Mouse (Mus musculus) olfactory bulb, adult 2 months (tissue): Measurements from ENCODE around the gene Rgsl1. TPM values are rescaled to one million over a fixed set of nuclear protein-coding genes. Genes with fewer than 3 reads are reported as not detected.
"Not testable (repeated sequence)": the region's sequence is repeated elsewhere in the genome, so short reads cannot be mapped to it uniquely, and the experiment has no call there.

Source experiments
- H3K27ac ChIP-seq: fragments of 200-500 bp; 2 replicates; pipeline ENCODE4 v1.5.1; 2012; ENCODE audit warnings: low read depth, low read length; ENCODE audit not compliant: insufficient read depth
- H3K4me1 ChIP-seq: fragments of 200-500 bp; 2 replicates; pipeline ENCODE4 v1.6.1; 2012; ENCODE audit warnings: low read length; ENCODE audit not compliant: control insufficient read depth, insufficient read depth
- H3K4me3 ChIP-seq: fragments of 200-500 bp; 2 replicates; pipeline ENCODE4 v1.5.1; 2012; ENCODE audit warnings: mild to moderate bottlenecking, low read depth, low read length, moderate library complexity; ENCODE audit not compliant: insufficient read depth
- CTCF ChIP-seq: fragments of 200-500 bp; IDR thresholded peaks from 2 replicates; pipeline ENCODE4 v1.5.1; 2012; ENCODE audit warnings: low read depth, mild to moderate bottlenecking, low read length, moderate library complexity; ENCODE audit not compliant: insufficient read depth
- POLR2A ChIP-seq: fragments of 200-500 bp; IDR thresholded peaks from 2 replicates; pipeline ENCODE4 v1.6.1; 2012; ENCODE audit warnings: mild to moderate bottlenecking, low read depth, low read length, moderate library complexity; ENCODE audit not compliant: insufficient read depth
- WGBS: fragments of 180-500 bp; shearing (Covaris S2); methylation state at CpG from one replicate; pipeline ENCODE4 v1.1.7; 2018; 5-methylcytosine and 5-hydroxymethylcytosine counted together
- polyA plus RNA-seq: library from polyadenylated mRNA; stranded (reverse); fragments of >200 nt; gene quantifications from 2 replicates; pipeline ENCODE4 v1.2.4, GENCODE M21; 2012; ENCODE audit warnings: low replicate concordance; ENCODE audit not compliant: missing spikeins, insufficient read depth, insufficient read length

Gene Rgsl1
- not detected in 2 replicates for polyA plus RNA-seq

GRCm38 (mm10) chr1:153844042-153844441 is at the start of gene Rgsl1:
Gene Rgsl1 (minus strand): TSS chr1:153844142.
- WGBS: 97% methylated on average over 8 of the region's 8 CpGs
- Histone ChIP-seq H3K27ac (no peak within 1 kb of the TSS), H3K4me3 (no peak within 1 kb of the TSS), H3K4me1 (peaks cover 2% of the 10 kb centered on the region)
- TF ChIP-seq POLR2A: no peak
- no peak for TF ChIP-seq CTCF

GRCm38 (mm10) chr1:153891442-153891841 is 47.5 kb upstream of the Rgsl1 start, which contains the start of gene Teddm1a:
Gene Teddm1a (plus strand): TSS chr1:153891742.
- Histone ChIP-seq H3K4me1 (peaks cover 2% of the 10 kb centered on the region; the same call in 1 of the 2 replicates), H3K27ac (no peak within 1 kb of the TSS), H3K4me3 (no peak within 1 kb of the TSS)
- TF ChIP-seq CTCF: no peak
- no peak for TF ChIP-seq POLR2A
- 79% methylated on average over 4 of the region's 4 CpGs for WGBS

GRCm38 (mm10) chr1:153890121-153890520 is 46.2 kb upstream of the Rgsl1 start:
- H3K27ac ChIP-seq: no peak overlapping the region
- H3K4me1 ChIP-seq: peaks cover 6% of the 10 kb centered on the region; the same call in 1 of the 2 replicates
- no peak overlapping the region for H3K4me3 ChIP-seq
- TF ChIP-seq CTCF (no peak), POLR2A (no peak)
- 98% methylated on average over 10 of the region's 10 CpGs for WGBS

GRCm38 (mm10) chr1:153886024-153886633 is 42.2 kb upstream of the Rgsl1 start:
- no peak for TF ChIP-seq POLR2A
- no peak for TF ChIP-seq CTCF
- WGBS: 60% methylated on average over 17 of the region's 17 CpGs

GRCm38 (mm10) chr1:153880391-153880790 is 36.4 kb upstream of the Rgsl1 start:
- not testable (repeated sequence) for H3K4me3 ChIP-seq, H3K4me1 ChIP-seq, H3K27ac ChIP-seq
- 95% methylated on average over 17 of the region's 17 CpGs for WGBS

More at GRCm38 (mm10) chr1:153886024-153886633, 42.2 kb upstream of the Rgsl1 start:
- no peak overlapping the region for H3K27ac ChIP-seq
- H3K4me1 ChIP-seq: peaks cover 6% of the 10 kb centered on the region; the same call in 1 of the 2 replicates
- H3K4me3 ChIP-seq: no peak overlapping the region

GRCm38 (mm10) chr1:153874045-153874444 is 30.1 kb upstream of the Rgsl1 start, which contains the start of gene Teddm1b:
Gene Teddm1b (plus strand): TSS chr1:153874345.
- no peak within 1 kb of the TSS for H3K27ac ChIP-seq
- H3K4me1 ChIP-seq: no peaks in the 10 kb centered on the region
- 87% methylated on average over 6 of the region's 6 CpGs for WGBS
- TF ChIP-seq POLR2A (no peak), CTCF (no peak)
- H3K4me3 ChIP-seq: no peak within 1 kb of the TSS

- TF ChIP-seq CTCF: no peak
- no peak for TF ChIP-seq POLR2A
- WGBS: 81% methylated on average over 8 of the region's 8 CpGs
- no peak overlapping the region for H3K4me3 ChIP-seq
- H3K4me1 ChIP-seq: no peaks in the 10 kb centered on the region
- no peak overlapping the region for H3K27ac ChIP-seq
These were observed 12.0 kb upstream of the Rgsl1 start for GRCm38 (mm10) chr1:153855946-153856345.

GRCm38 (mm10) chr1:153852696-153853095 is 8.8 kb upstream of the Rgsl1 start:
- H3K4me1 ChIP-seq, H3K27ac ChIP-seq, H3K4me3 ChIP-seq: not testable (repeated sequence)
- WGBS: 87% methylated on average over 7 of the region's 7 CpGs

GRCm38 (mm10) chr1:153846867-153847266 is 2.9 kb upstream of the Rgsl1 start:
- Histone ChIP-seq H3K4me1 (peaks cover 2% of the 10 kb centered on the region), H3K4me3 (no peak overlapping the region), H3K27ac (no peak overlapping the region)
- TF ChIP-seq CTCF (no peak), POLR2A (no peak)
- WGBS: 20% methylated on average over 6 of the region's 6 CpGs

- WGBS: 60% methylated on average over 7 of the region's 7 CpGs
- Histone ChIP-seq H3K4me1 (peaks cover 2% of the 10 kb centered on the region), H3K4me3 (no peak overlapping the region), H3K27ac (no peak overlapping the region)
- no peak for TF ChIP-seq POLR2A
- TF ChIP-seq CTCF: no peak
These were observed 2.5 kb upstream of the Rgsl1 start for GRCm38 (mm10) chr1:153846420-153846819.
